Mouse (Mus musculus): Measurements from ENCODE around the gene Mars. TPM values are rescaled to one million over a fixed set of nuclear protein-coding genes. Genes with fewer than 3 reads are reported as not detected.
"Not testable (repeated sequence)": the region's sequence is repeated elsewhere in the genome, so short reads cannot be mapped to it uniquely, and the experiment has no call there.

Gene Mars
- polyA plus RNA-seq, 1 experiment from 2014 or later, result 171 TPM

- 84% methylated on average over 2 of the region's 2 CpGs for WGBS
- H3K4me1 ChIP-seq (replicated peaks), result no peaks in the 10 kb centered on the region
- H3K9me3 ChIP-seq, result no peaks in the 10 kb centered on the region
- no peak for DNase-seq (ENCODE audit: low spot score)
- peaks cover 9% of the 10 kb centered on the region for H3K27me3 ChIP-seq (ENCODE audit: insufficient read depth, poor library complexity, severe bottlenecking)
- no peak overlapping the region for H3K4me3 ChIP-seq
- H3K27ac ChIP-seq, result no peak overlapping the region
- no peaks in the 10 kb centered on the region for H3K36me3 ChIP-seq
Measured at GRCm38 (mm10) chr10:127317277-127317676, 5.7 kb upstream of the Mars start.

- H3K4me3 ChIP-seq; H3K36me3 ChIP-seq; H3K27ac ChIP-seq; H3K9me3 ChIP-seq; H3K27me3 ChIP-seq (ENCODE audit: insufficient read depth, poor library complexity, severe bottlenecking); DNase-seq (ENCODE audit: low spot score): not testable (repeated sequence)
- H3K4me1 ChIP-seq (replicated peaks), result peaks cover 12% of the 10 kb centered on the region
- 66% methylated on average over 1 of the region's 1 CpGs for WGBS
Measured at GRCm38 (mm10) chr10:127314950-127315349, 3.4 kb upstream of the Mars start.

DNA sequence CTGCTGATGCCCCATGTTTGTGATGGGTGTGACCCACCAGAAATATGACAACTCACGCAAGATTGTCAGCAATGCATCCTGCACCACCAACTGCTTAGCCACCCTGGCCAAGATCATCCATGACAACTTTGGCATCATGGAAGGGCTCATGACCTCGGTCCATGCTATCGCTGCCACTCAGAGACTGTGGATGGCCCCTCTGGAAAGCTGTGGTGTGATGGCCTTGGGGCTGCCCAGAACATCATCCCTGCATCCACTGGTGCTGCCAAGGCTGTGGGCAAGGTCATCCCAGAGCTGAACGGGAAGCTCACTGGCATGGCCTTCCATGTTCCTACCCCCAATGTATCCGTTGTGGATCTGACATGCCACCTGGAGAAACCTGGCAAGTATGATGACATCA lies 1.9 kb upstream of the Mars start:
- H3K36me3 ChIP-seq, result peaks cover 16% of the 10 kb centered on the region

DNA sequence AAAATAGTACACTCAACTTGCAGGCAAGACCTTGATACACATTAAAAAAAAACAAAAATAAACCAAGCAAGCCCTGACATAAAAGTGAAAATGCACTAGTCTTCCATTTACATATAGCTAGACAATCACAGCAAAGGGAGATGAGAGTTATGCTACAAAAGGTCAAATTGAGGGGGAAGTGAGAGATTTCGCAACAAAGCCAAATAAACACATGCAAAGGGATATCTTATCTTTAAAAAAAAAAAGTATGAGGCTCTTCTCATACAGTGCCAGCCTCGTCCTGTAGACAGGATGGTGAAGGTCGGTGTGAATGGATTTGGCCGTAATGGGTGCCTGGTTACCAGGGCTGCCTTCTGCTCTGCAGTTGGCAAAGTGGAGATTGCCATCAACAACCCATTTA lies 1.3 kb upstream of the Mars start:
- 77% methylated on average over 4 of the region's 4 CpGs for WGBS
- no peak for DNase-seq (ENCODE audit: low spot score)
- H3K4me3 ChIP-seq, result 0 out of 2 replicates have a peak overlapping the region, but pooled peaks have one; percentile 88
- H3K27me3 ChIP-seq (ENCODE audit: insufficient read depth, poor library complexity, severe bottlenecking), result no peaks in the 10 kb centered on the region
- H3K4me1 ChIP-seq (replicated peaks), result peaks cover 13% of the 10 kb centered on the region
- no peak overlapping the region for H3K27ac ChIP-seq
- H3K36me3 ChIP-seq, result peaks cover 23% of the 10 kb centered on the region
- no peaks in the 10 kb centered on the region for H3K9me3 ChIP-seq

More for the DNA sequence above, 1.9 kb upstream of the Mars start:
- not testable (repeated sequence) for H3K4me3 ChIP-seq; H3K27ac ChIP-seq; DNase-seq (ENCODE audit: low spot score); H3K9me3 ChIP-seq; H3K27me3 ChIP-seq (ENCODE audit: insufficient read depth, poor library complexity, severe bottlenecking)
- H3K4me1 ChIP-seq (replicated peaks), result peaks cover 13% of the 10 kb centered on the region
- WGBS, result 91% methylated on average over 5 of the region's 5 CpGs

DNA sequence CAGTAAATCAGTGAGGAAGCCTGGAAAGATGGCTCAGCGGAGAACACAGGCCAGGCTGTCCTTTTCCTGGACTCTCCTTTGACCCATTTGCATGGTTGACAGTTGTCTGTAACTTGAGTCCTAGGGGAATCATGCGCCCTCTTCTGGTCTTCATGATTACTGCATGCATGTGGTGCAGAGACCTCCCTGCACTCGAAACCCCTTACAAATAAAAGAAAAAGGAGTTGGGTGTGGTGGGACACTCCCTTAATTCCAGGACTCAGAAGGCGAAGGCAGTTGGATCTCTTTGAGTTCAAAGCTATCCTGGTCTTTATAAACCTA lies 730 bp upstream of the Mars start:
- H3K27me3 ChIP-seq (ENCODE audit: insufficient read depth, poor library complexity, severe bottlenecking), result no peaks in the 10 kb centered on the region
- H3K36me3 ChIP-seq, result peaks cover 28% of the 10 kb centered on the region
- H3K27ac ChIP-seq, result peak overlapping the region; percentile 95
- peak overlapping the region; percentile 88 for H3K4me3 ChIP-seq
- H3K9me3 ChIP-seq, result no peaks in the 10 kb centered on the region
- peaks cover 13% of the 10 kb centered on the region for H3K4me1 ChIP-seq (replicated peaks)
- peak; percentile 89 for DNase-seq (ENCODE audit: low spot score)
- 3% methylated on average over 4 of the region's 4 CpGs for WGBS

GRCm38 (mm10) chr10:127310523-127311475 lies 787 bp downstream of the Mars start:
- no peak for DNase-seq (ENCODE audit: low spot score)
- H3K4me3 ChIP-seq, result peak overlapping the region; percentile 88
- no peaks in the 10 kb centered on the region for H3K9me3 ChIP-seq
- peaks cover 13% of the 10 kb centered on the region for H3K4me1 ChIP-seq (replicated peaks)
- WGBS, result 38% methylated on average over 23 of the region's 23 CpGs
- peak overlapping the region; percentile 95 for H3K27ac ChIP-seq
- no peaks in the 10 kb centered on the region for H3K27me3 ChIP-seq (ENCODE audit: insufficient read depth, poor library complexity, severe bottlenecking)
- H3K36me3 ChIP-seq, result peaks cover 43% of the 10 kb centered on the region

DNA sequence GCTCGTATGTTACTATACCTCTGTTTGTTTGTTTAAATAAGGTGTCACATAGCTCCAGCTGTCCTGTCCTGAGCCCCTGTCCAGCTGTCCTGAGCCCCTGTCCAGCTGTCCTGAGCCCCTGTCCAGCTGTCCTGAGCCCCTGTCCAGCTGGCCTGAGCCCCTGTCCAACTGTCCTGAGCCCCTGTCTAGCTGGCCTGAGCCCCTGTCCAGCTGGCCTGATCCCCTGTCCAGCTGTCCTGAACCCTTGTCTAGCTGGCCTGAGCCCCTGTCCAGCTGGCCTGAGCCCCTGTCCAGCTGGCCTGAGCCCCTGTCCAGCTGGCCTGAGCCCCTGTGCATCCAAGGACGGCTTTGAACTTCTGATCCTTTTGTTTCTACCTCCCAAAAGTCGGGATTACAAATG lies 2.4 kb downstream of the Mars start:
- not testable (repeated sequence) for H3K27me3 ChIP-seq (ENCODE audit: insufficient read depth, poor library complexity, severe bottlenecking); H3K27ac ChIP-seq; H3K4me3 ChIP-seq; H3K9me3 ChIP-seq; DNase-seq (ENCODE audit: low spot score)
- peaks cover 59% of the 10 kb centered on the region for H3K36me3 ChIP-seq
- WGBS, result 92% methylated on average over 3 of the region's 3 CpGs
- H3K4me1 ChIP-seq (replicated peaks), result peaks cover 13% of the 10 kb centered on the region

- H3K9me3 ChIP-seq, result no peaks in the 10 kb centered on the region
- no peak overlapping the region for H3K4me3 ChIP-seq
- no peaks in the 10 kb centered on the region for H3K4me1 ChIP-seq (replicated peaks)
- peaks cover 100% of the 10 kb centered on the region for H3K36me3 ChIP-seq
- no peak overlapping the region for H3K27ac ChIP-seq
- H3K27me3 ChIP-seq (ENCODE audit: insufficient read depth, poor library complexity, severe bottlenecking), result no peaks in the 10 kb centered on the region
- WGBS, result 94% methylated on average over 11 of the region's 11 CpGs
- DNase-seq (ENCODE audit: low spot score), result no peak
Measured at GRCm38 (mm10) chr10:127303136-127303535, 8.4 kb downstream of the Mars start.

DNA sequence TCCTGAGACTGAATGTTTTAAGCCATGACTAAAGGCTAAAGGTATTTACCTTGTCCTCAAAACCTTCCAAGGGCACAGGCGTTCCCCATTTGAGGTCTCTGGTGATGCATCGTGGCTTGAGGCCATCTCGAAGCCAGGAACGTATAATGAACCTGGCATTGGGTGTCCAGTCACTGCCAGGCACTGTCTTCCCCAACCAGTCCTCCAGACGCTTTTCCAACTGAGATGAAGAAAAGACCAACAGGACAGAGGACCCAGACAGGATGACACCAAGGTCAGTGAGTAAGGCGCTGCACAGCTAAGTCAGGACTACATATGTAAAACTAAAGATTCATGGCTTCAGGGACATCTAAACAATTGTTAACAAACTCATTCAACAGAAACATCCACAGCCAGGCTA lies 11.2 kb downstream of the Mars start:
- no peaks in the 10 kb centered on the region for H3K4me1 ChIP-seq (replicated peaks)
- no peak overlapping the region for H3K27ac ChIP-seq
- DNase-seq (ENCODE audit: low spot score), result no peak
- WGBS, result 94% methylated on average over 6 of the region's 6 CpGs
- H3K27me3 ChIP-seq (ENCODE audit: insufficient read depth, poor library complexity, severe bottlenecking), result no peaks in the 10 kb centered on the region
- H3K9me3 ChIP-seq, result no peaks in the 10 kb centered on the region
- H3K4me3 ChIP-seq, result no peak overlapping the region
- peaks cover 100% of the 10 kb centered on the region for H3K36me3 ChIP-seq

GRCm38 (mm10) chr10:127297015-127297871 lies 14.3 kb downstream of the Mars start:
- Histone ChIP-seq H3K27me3 (ENCODE audit: insufficient read depth, poor library complexity, severe bottlenecking) (no peaks in the 10 kb centered on the region), H3K9me3 (no peaks in the 10 kb centered on the region), H3K4me3 (no peak overlapping the region), H3K36me3 (peaks cover 98% of the 10 kb centered on the region), H3K4me1 (replicated peaks) (peaks cover 14% of the 10 kb centered on the region), H3K27ac (no peak overlapping the region)
- DNase-seq (ENCODE audit: low spot score), result no peak
- WGBS, result 91% methylated on average over 16 of the region's 16 CpGs

GRCm38 (mm10) chr10:127295986-127296794 lies 15.4 kb downstream of the Mars start:
- Histone ChIP-seq H3K27ac (no peak overlapping the region), H3K36me3 (peaks cover 91% of the 10 kb centered on the region), H3K27me3 (ENCODE audit: insufficient read depth, poor library complexity, severe bottlenecking) (no peaks in the 10 kb centered on the region), H3K4me3 (no peak overlapping the region), H3K4me1 (replicated peaks) (peaks cover 25% of the 10 kb centered on the region), H3K9me3 (no peaks in the 10 kb centered on the region)
- WGBS, result 95% methylated on average over 24 of the region's 24 CpGs
- no peak for DNase-seq (ENCODE audit: low spot score)

DNA sequence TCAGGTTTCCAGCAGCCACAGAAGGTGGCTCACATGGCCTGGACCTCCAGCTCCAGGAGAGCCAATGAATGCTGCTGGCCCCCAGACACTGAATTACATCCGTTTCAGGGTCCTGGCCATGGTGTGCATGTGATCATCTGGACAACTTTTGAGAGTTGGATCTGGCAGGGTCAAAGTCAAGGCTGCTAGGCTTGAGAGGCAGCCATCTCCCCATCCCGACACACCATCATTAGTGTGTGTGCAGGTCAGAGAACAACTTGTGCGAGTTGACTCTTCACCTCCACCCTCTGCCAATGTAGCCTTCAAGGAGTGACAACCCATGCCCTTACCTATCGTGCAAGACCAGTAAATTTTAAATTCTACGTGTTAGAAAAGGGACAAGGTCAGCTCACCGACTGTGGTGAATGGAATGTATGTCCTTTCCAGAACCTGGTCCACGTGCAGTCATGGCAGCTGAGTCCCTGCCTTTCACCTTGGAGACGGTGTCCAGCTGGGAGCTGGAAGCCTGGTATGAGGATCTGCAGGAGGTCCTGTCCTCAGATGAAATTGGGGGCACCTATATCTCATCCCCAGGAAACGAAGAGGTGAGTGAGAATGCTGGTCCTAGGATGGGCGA lies 16.6 kb downstream of the Mars start:
- H3K9me3 ChIP-seq, result no peaks in the 10 kb centered on the region
- DNase-seq (ENCODE audit: low spot score), result no peak
- H3K27ac ChIP-seq, result no peak overlapping the region
- H3K4me1 ChIP-seq (replicated peaks), result peaks cover 28% of the 10 kb centered on the region
- peaks cover 79% of the 10 kb centered on the region for H3K36me3 ChIP-seq
- no peaks in the 10 kb centered on the region for H3K27me3 ChIP-seq (ENCODE audit: insufficient read depth, poor library complexity, severe bottlenecking)
- no peak overlapping the region for H3K4me3 ChIP-seq
- WGBS, result 93% methylated on average over 10 of the region's 10 CpGs
